Mouse (Mus musculus) gastrocnemius, postnatal 36 days (tissue): Measurements from ENCODE around the gene Umps. TPM values are rescaled to one million over a fixed set of nuclear protein-coding genes. Genes with fewer than 3 reads are reported as not detected.
A peak's percentile ranks its signal among the peaks of the same experiment; 100 is the strongest.

Source experiments
- DNase-seq, 2 experiments: peaks; one replicate each; pipeline ENCODE4 v3.0.0; 2022
- intact Hi-C: fragments of 180-260 bp; cut with DNase I; formaldehyde crosslinking; loops from one replicate; pipeline ENCODE4 v1.15.1; 2025
- total RNA-seq, 2 experiments: library from RNA; stranded (reverse); gene quantifications; 2 replicates each; pipeline ENCODE4 v1.2.3; 2021

Umps gene
- total RNA-seq, 2 experiments from 2014 or later: 4.9 to 5.6 TPM

- no peak for DNase-seq
- intact Hi-C loops: no loop called here
Observed at GRCm38 (mm10) chr16:33965878-33966537, 830 bp downstream of the Umps start.

- intact Hi-C loops: no loop called here
- DNase-seq: no peak
Observed at GRCm38 (mm10) chr16:33963509-33963908, 3.3 kb downstream of the Umps start.

- intact Hi-C loops: no loop called here
- DNase-seq: no peak
Observed at GRCm38 (mm10) chr16:33954793-33955192, 12.0 kb downstream of the Umps start.

- no peak for DNase-seq
- intact Hi-C loops: no loop called here
Observed at GRCm38 (mm10) chr16:33953008-33953407, 13.8 kb downstream of the Umps start.

- intact Hi-C loops: loop anchor here (1.0 kb wide), 1 partner anchor 131 kb away; no protein-coding TSS in a partner anchor
Observed at GRCm38 (mm10) chr16:33950830-33951229, 16.0 kb downstream of the Umps start.

GRCm38 (mm10) chr16:33950386-33950785 is 16.5 kb downstream of the Umps start:
- intact Hi-C loops: loop anchor here (1.0 kb wide), 1 partner anchor 130 kb away; no protein-coding TSS in a partner anchor

More at GRCm38 (mm10) chr16:33950830-33951229, 16.0 kb downstream of the Umps start:
- peak; percentile 79 to 82 for DNase-seq

GRCm38 (mm10) chr16:33947664-33948571 is 18.9 kb downstream of the Umps start:
- intact Hi-C loops: no loop called here
- no peak for DNase-seq

More at GRCm38 (mm10) chr16:33950386-33950785, 16.5 kb downstream of the Umps start:
- no peak for DNase-seq

- intact Hi-C loops: no loop called here
- DNase-seq: no peak
Observed at GRCm38 (mm10) chr16:33946021-33946420, 20.8 kb downstream of the Umps start.

- intact Hi-C loops: no loop called here
- no peak for DNase-seq
Observed at GRCm38 (mm10) chr16:33944772-33945171, 22.1 kb downstream of the Umps start.

- intact Hi-C loops: no loop called here
- DNase-seq: no peak
Observed at GRCm38 (mm10) chr16:33944126-33944525, 22.7 kb downstream of the Umps start.

GRCm38 (mm10) chr16:33943388-33943787 is 23.4 kb downstream of the Umps start:
- DNase-seq: no peak
- intact Hi-C loops: no loop called here

- peak in 1 of 2 experiments; percentile 53 for DNase-seq
- intact Hi-C loops: no loop called here
Observed at GRCm38 (mm10) chr16:33942341-33942740, 24.5 kb downstream of the Umps start.

GRCm38 (mm10) chr16:33941271-33941781 is 25.5 kb downstream of the Umps start:
- DNase-seq: peak; percentile 62 to 63
- intact Hi-C loops: loop anchor here (1.0 kb wide), 1 partner anchor 50 kb away; no protein-coding TSS in a partner anchor

GRCm38 (mm10) chr16:33940095-33940494 is 26.7 kb downstream of the Umps start:
- DNase-seq: no peak
- intact Hi-C loops: no loop called here

GRCm38 (mm10) chr16:33939636-33940035 is 27.2 kb downstream of the Umps start:
- DNase-seq: no peak
- intact Hi-C loops: no loop called here

GRCm38 (mm10) chr16:33939133-33939531 is 27.7 kb downstream of the Umps start:
- intact Hi-C loops: no loop called here
- no peak for DNase-seq

- DNase-seq: no peak
Observed at GRCm38 (mm10) chr16:33938311-33939132, 28.3 kb downstream of the Umps start.

GRCm38 (mm10) chr16:33937567-33937966 is 29.3 kb downstream of the Umps start:
- intact Hi-C loops: no loop called here
- DNase-seq: peak; percentile 72 to 76

More at GRCm38 (mm10) chr16:33938311-33939132, 28.3 kb downstream of the Umps start:
- intact Hi-C loops: no loop called here

GRCm38 (mm10) chr16:33936885-33937284 is 30.0 kb downstream of the Umps start:
- intact Hi-C loops: no loop called here
- DNase-seq: no peak

GRCm38 (mm10) chr16:33935407-33935785 is 31.4 kb downstream of the Umps start:
- no peak for DNase-seq
- intact Hi-C loops: no loop called here
